Mouse (Mus musculus) heart, embryonic 13.5 days (tissue): ENCODE measurements around the gene Gm5155. TPM values are rescaled to one million over a fixed set of nuclear protein-coding genes. Genes with fewer than 3 reads are reported as not detected.
"Not testable (repeated sequence)": the region's sequence is repeated elsewhere in the genome, so short reads cannot be mapped to it uniquely, and the experiment has no call there.

Experiments
- ATAC-seq: fragments of 200-750 bp; cut with Nextera tagmentation; 2 replicates; pipeline ENCODE4 v1.8.0; 2017; ENCODE audit warnings: moderate TSS enrichment; ENCODE audit not compliant: insufficient number of reproducible peaks, low FRiP score, low TSS enrichment; ENCODE audit errors: extremely low read depth
- H3K27ac ChIP-seq: fragments of 300-500 bp; sonication (generic); replicated peaks from 2 replicates; pipeline ENCODE4 v1.5.1; 2015; ENCODE audit warnings: moderate library complexity, mild to moderate bottlenecking, inconsistent platforms
- H3K27me3 ChIP-seq: fragments of 300-500 bp; sonication (generic); replicated peaks from 2 replicates; pipeline ENCODE4 v1.6.1; 2015; ENCODE audit warnings: mild to moderate bottlenecking, inconsistent platforms
- H3K36me3 ChIP-seq: fragments of 300-500 bp; sonication (generic); 2 replicates; pipeline ENCODE4 v1.6.1; 2015; ENCODE audit warnings: mild to moderate bottlenecking, inconsistent platforms
- H3K4me1 ChIP-seq: fragments of 300-500 bp; sonication (generic); 2 replicates; pipeline ENCODE4 v1.6.1; 2015; ENCODE audit warnings: inconsistent platforms
- H3K4me2 ChIP-seq: fragments of 300-500 bp; sonication (generic); 2 replicates; pipeline ENCODE4 v1.6.1; 2015; ENCODE audit warnings: inconsistent platforms, mild to moderate bottlenecking, moderate library complexity
- H3K4me3 ChIP-seq: fragments of 300-500 bp; sonication (generic); 2 replicates; pipeline ENCODE4 v1.5.1; 2015; ENCODE audit warnings: moderate library complexity, mild to moderate bottlenecking, inconsistent platforms
- H3K9ac ChIP-seq: fragments of 300-500 bp; sonication (generic); 2 replicates; pipeline ENCODE4 v1.6.1; 2015; ENCODE audit warnings: inconsistent platforms, mild to moderate bottlenecking, moderate library complexity
- H3K9me3 ChIP-seq: fragments of 300-500 bp; sonication (generic); 2 replicates; pipeline ENCODE4 v1.6.1; 2016; ENCODE audit warnings: inconsistent platforms
- WGBS: fragments of 180-500 bp; shearing (Covaris S2); methylation state at CpG from one replicate; pipeline ENCODE4 v1.1.7; 2015; ENCODE audit warnings: mixed read lengths; 5-methylcytosine and 5-hydroxymethylcytosine counted together
- polyA plus RNA-seq: library from polyadenylated mRNA; unstranded; fragments of >200 nt; fragmentation: Nextera tagmentation; extraction: Ambion mirVana; gene quantifications from 2 replicates; pipeline ENCODE4 v1.2.1, GENCODE M21; 2015

Gm5155 gene
- polyA plus RNA-seq, result not detected in 2 replicates

GRCm38 (mm10) chr7:17871467-17871866, at the start of gene Gm5155:
Gene Gm5155 (plus strand): TSS chr7:17871767.
- no peak; the same call in 1 of the 2 replicates for ATAC-seq
- no peaks in the 10 kb centered on the region for H3K36me3 ChIP-seq
- WGBS, result 60% methylated on average over 1 of the region's 1 CpGs
- no peak within 1 kb of the TSS for H3K27ac ChIP-seq
- H3K9ac ChIP-seq, result no peak within 1 kb of the TSS
- no peaks in the 10 kb centered on the region for H3K27me3 ChIP-seq
- no peak within 1 kb of the TSS for H3K4me3 ChIP-seq
- no peak within 1 kb of the TSS for H3K4me2 ChIP-seq
- H3K4me1 ChIP-seq, result no peaks in the 10 kb centered on the region
- H3K9me3 ChIP-seq, result peaks cover 51% of the 10 kb centered on the region

GRCm38 (mm10) chr7:17870776-17871175, 791 bp upstream of the Gm5155 start:
- WGBS, result 85% methylated on average over 1 of the region's 1 CpGs
- H3K27ac ChIP-seq, result no peak overlapping the region
- no peak overlapping the region for H3K4me3 ChIP-seq
- H3K9me3 ChIP-seq, result peaks cover 51% of the 10 kb centered on the region
- H3K9ac ChIP-seq, result no peak overlapping the region
- no peaks in the 10 kb centered on the region for H3K27me3 ChIP-seq
- H3K4me2 ChIP-seq, result no peak overlapping the region
- ATAC-seq, result no peak
- no peaks in the 10 kb centered on the region for H3K36me3 ChIP-seq
- no peaks in the 10 kb centered on the region for H3K4me1 ChIP-seq

- H3K4me2 ChIP-seq, ATAC-seq: not testable (repeated sequence)
- 63% methylated on average over 1 of the region's 1 CpGs for WGBS
Measured at GRCm38 (mm10) chr7:17895341-17895740, 23.8 kb downstream of the Gm5155 start.

GRCm38 (mm10) chr7:17903146-17903915, 31.8 kb downstream of the Gm5155 start:
- Histone ChIP-seq H3K4me2 (no peak overlapping the region), H3K4me1 (no peaks in the 10 kb centered on the region), H3K4me3 (no peak overlapping the region), H3K27me3 (no peaks in the 10 kb centered on the region), H3K9ac (no peak overlapping the region), H3K36me3 (no peaks in the 10 kb centered on the region), H3K9me3 (peaks cover 45% of the 10 kb centered on the region; the same call in 1 of the 2 replicates), H3K27ac (no peak overlapping the region)
- ATAC-seq, result no peak
- WGBS, result 68% methylated on average over 6 of the region's 6 CpGs

More at GRCm38 (mm10) chr7:17895341-17895740, 23.8 kb downstream of the Gm5155 start:
- H3K27me3 ChIP-seq, H3K4me3 ChIP-seq, H3K9ac ChIP-seq, H3K4me1 ChIP-seq, H3K36me3 ChIP-seq, H3K27ac ChIP-seq: not testable (repeated sequence)
- peaks cover 37% of the 10 kb centered on the region for H3K9me3 ChIP-seq

Other genes with a start within 250 kb of the Gm5155 start
- not detected in 2 replicates for gene Ceacam5, start 158.5 kb upstream of the Gm5155 start, polyA plus RNA-seq
- gene Ceacam14, start 59.1 kb upstream of the Gm5155 start, polyA plus RNA-seq, result not detected in 2 replicates
- gene Ceacam11, start 100.4 kb downstream of the Gm5155 start, polyA plus RNA-seq, result not detected in 2 replicates
- gene Ceacam13, start 138.1 kb downstream of the Gm5155 start, polyA plus RNA-seq, result not detected in 2 replicates
- not detected in 2 replicates for gene Ceacam12, start 194.2 kb downstream of the Gm5155 start, polyA plus RNA-seq